Mouse (Mus musculus): ENCODE data around the gene A430078G23Rik. TPM values are rescaled to one million over a fixed set of nuclear protein-coding genes. Genes with fewer than 3 reads are reported as not detected.

A430078G23Rik gene
- total RNA-seq, 2 experiments from 2014 or later, result 17.0 to 30.3 TPM

DNA sequence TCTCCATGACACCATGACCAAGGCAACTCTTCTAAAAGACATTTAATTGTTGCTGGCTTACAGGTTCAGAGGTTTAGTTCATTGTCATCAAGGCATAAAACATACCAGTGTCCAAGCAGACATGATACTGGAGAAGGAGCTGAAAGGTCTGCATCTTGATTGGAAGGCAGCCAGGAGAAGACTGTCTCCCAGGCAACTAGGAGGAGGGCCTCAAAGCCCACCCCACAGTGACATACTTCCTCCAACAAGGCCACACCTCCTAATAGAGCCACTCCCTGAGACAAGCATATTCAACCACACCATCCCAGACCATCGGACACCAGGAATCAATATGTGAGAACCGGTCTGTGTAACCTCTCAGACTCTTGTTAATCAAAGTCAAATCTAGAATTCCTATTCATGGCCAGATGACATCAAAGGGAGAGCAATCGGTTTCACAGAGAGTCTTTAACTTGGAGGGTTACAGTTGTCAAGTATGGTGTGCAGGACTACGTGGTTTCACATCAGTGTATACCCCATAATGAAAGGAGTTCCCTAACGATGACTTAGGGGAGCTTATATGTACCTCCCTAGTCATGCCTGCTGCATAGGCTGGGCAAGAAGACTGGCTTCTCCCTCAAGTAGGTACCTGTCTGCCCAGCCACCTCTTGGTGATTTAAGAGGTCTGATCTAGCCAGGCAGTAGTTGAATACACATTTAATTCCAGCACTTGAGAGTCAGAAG is 6.4 kb upstream of the A430078G23Rik start:
- ATAC-seq (ENCODE audit: poor library complexity, severe bottlenecking), result no peak

GRCm38 (mm10) chr8:3348142-3348823 is 4.9 kb upstream of the A430078G23Rik start:
- peak; percentile 60 for ATAC-seq (ENCODE audit: poor library complexity, severe bottlenecking)

DNA sequence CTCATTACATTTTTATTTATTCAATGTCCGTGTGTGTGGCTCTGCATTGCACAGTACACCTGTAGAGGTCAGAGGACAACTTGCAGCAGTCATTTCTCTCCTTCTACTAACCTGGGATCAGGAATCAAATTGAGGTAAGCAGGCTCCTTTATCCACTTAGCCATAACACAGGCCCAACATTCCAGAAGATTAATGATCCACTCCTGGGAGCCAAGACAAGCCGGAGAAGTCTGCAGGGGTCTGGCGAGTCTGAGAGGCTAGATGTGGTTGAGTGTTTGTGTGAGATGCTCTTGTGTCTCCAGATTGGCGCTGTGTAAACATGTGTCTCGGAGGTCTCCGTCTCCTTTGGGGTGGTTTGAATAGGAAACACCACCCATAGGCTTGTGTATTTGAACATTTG is 2.5 kb upstream of the A430078G23Rik start:
- ATAC-seq (ENCODE audit: poor library complexity, severe bottlenecking), result no peak

- no peak for ATAC-seq (ENCODE audit: poor library complexity, severe bottlenecking)
Observed at GRCm38 (mm10) chr8:3352715-3353114, 500 bp upstream of the A430078G23Rik start.

DNA sequence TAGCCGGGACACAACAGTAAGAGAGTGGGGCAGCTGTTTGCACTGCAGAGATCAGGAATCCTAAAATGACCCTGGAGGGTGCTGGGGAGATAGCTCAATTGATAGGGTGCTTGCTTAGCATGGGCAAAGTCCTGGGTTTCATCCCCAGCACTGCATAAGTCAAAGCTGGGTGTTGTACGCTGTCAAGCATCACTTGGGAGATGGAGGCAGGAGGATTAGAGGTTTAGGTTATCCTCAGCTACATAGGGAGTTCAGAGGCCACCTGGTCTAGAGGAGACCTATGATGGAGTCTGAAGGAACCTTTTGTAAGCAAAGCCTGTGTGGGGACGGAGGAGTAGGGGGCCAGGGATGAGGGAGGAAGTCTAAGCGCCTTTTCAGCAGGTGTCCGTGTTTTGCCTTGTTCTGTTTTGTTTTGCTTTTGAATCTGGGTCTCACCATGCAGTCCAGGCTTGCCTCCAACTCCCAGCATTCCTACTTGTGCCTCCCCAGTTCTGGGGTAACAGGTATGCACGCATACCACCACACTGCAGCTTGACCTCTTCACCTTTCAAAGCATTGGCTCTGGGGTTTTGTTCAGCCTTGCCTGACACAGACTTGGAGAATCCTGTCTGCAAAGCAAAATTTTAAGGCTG is 712 bp downstream of the A430078G23Rik start:
- ATAC-seq (ENCODE audit: poor library complexity, severe bottlenecking), result 0 out of 2 replicates have a peak, but pooled peaks have one; percentile 0

GRCm38 (mm10) chr8:3354443-3354812 is 1.2 kb downstream of the A430078G23Rik start:
- ATAC-seq (ENCODE audit: poor library complexity, severe bottlenecking), result peak; percentile 53

DNA sequence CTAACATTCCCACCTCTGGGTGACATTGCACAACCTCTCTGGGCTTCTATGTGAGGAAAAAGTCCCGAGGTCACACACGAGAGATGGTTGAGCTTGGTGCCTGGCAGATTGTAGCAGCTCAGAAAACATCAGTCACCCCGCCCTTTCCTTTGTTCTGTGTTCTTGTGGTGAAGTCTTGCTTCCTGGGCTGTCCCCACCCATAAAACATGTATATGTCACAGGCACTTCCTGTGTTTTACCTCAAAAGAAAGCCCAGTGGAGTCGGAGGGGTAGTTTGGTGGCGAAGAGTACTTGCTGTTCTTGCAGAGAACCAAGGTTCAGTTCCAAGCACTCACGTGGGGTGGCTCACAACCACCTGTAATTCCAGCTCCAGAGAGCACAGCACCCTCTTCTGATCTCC is 2.4 kb downstream of the A430078G23Rik start:
- ATAC-seq (ENCODE audit: poor library complexity, severe bottlenecking), result peak; percentile 58

GRCm38 (mm10) chr8:3358060-3358459 is 4.8 kb downstream of the A430078G23Rik start:
- no peak for ATAC-seq (ENCODE audit: poor library complexity, severe bottlenecking)

GRCm38 (mm10) chr8:3367086-3367485 is 13.9 kb downstream of the A430078G23Rik start:
- ATAC-seq (ENCODE audit: poor library complexity, severe bottlenecking), result no peak

- peak; percentile 88 for ATAC-seq (ENCODE audit: poor library complexity, severe bottlenecking)
Observed at GRCm38 (mm10) chr8:3368091-3368490, 14.9 kb downstream of the A430078G23Rik start.

GRCm38 (mm10) chr8:3375748-3376147 is 22.5 kb downstream of the A430078G23Rik start:
- no peak for ATAC-seq (ENCODE audit: poor library complexity, severe bottlenecking)

DNA sequence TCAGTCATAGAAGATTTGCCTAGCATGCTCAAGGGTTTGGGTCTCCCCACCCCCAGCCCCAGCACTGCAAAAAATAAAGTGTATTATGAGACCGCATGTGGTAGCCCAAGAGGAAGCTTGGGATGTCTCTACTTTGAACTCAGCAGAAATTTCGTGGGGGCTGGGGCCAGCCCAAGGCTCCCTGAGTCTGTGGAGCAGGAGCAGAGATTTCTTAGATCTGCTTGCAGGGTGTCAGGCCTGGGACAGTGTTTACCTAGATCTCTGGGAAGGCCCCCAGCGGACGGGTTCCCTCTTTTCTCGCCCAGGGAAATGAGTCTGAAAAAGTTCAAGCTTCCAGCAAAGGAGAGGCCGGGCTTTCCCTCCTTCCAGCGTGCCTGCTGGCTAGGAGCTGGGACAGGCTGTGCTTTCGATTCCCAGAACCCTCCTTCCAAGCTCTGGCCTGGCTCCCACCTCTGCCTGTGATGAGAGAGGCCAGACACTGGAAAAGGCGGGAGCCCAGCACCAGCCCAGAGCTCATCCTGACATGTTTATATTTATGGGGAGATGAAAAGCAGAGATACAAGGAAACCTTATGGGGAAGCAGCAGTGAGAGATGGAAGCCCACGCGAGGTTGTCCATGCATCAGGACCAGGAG is 23.5 kb downstream of the A430078G23Rik start:
- ATAC-seq (ENCODE audit: poor library complexity, severe bottlenecking), result no peak

GRCm38 (mm10) chr8:3387286-3387685 is 34.1 kb downstream of the A430078G23Rik start:
- peak; percentile 87 for ATAC-seq (ENCODE audit: poor library complexity, severe bottlenecking)

GRCm38 (mm10) chr8:3388591-3389338 is 35.5 kb downstream of the A430078G23Rik start:
- no peak for ATAC-seq (ENCODE audit: poor library complexity, severe bottlenecking)

GRCm38 (mm10) chr8:3389506-3389905 is 36.3 kb downstream of the A430078G23Rik start:
- ATAC-seq (ENCODE audit: poor library complexity, severe bottlenecking), result no peak

DNA sequence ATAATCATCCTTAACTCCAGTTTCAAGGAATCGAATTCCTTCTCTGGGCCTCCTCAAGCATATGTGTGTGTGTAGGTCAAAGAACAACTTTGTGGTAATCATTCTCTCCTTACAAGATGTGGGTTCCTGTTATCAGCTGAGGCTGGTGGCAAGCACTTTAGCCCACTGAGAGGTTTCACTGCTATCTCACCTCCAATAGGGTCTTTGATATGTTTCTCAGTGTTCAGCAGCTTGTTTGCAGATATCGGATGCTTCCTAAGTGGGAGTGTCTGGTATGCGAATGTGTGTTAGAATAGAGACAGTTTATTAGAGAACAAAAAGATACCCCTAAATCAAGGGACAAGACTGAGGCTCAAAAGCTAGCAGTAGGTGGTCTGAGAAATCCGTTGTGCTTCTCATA is 39.1 kb downstream of the A430078G23Rik start:
- ATAC-seq (ENCODE audit: poor library complexity, severe bottlenecking), result no peak

- peak; percentile 35 for ATAC-seq (ENCODE audit: poor library complexity, severe bottlenecking)
Observed at GRCm38 (mm10) chr8:3392771-3393710, 39.8 kb downstream of the A430078G23Rik start, which contains the start of gene Arhgef18. Arhgef18 (plus strand) TSS chr8:3393006.

DNA sequence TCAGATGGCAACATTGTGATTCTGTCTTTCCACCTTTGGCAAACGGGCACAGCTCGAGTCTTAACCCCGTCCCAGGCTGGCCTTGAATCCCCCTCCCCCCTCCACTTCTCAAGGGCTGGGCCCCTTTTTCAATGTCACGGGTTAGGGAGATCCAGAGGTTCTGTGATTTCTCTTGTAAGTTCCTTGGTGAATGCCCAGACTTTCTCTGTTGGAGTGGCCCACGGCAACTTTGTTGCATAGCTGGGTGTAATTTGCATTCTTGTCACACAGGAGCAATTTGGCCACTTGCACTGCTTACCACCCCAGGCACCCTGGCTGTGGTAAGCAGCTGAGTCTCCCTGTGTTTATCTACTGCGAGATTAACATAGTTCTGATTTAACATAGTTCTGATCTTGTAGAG is 41.4 kb downstream of the A430078G23Rik start:
- no peak for ATAC-seq (ENCODE audit: poor library complexity, severe bottlenecking)

GRCm38 (mm10) chr8:3395246-3395645 is 42.0 kb downstream of the A430078G23Rik start:
- ATAC-seq (ENCODE audit: poor library complexity, severe bottlenecking), result no peak
